Mouse (Mus musculus) kidney, postnatal 4 days (tissue): Measurements from ENCODE around the gene Trim66.

Experiments used
- DNase-seq, 2 experiments: peaks; one replicate each; pipeline ENCODE4 v3.0.0; 2021; ENCODE audit warnings: mixed read lengths in 2 of 2

The Trim66 gene

DNA sequence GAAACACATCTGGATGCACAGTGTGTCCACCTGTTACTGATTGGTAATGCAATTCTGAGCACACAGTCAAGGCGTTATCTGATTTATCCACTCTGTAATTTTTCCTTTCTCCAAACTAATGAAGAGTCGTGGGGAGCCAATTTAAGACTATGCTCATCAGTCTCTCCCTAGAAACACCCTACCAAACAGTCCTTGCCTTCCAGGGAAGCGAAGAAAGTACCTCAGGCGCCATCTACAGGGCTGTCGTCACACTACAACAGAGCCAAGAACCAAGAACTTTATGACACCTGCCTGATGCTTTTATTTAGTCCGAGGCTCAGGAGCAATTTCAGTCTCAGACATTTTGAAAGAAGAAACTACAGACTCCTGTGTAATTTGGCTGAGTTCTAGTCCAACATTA lies 62.9 kb downstream of the Trim66 start:
- DNase-seq: peak; percentile 65

DNA sequence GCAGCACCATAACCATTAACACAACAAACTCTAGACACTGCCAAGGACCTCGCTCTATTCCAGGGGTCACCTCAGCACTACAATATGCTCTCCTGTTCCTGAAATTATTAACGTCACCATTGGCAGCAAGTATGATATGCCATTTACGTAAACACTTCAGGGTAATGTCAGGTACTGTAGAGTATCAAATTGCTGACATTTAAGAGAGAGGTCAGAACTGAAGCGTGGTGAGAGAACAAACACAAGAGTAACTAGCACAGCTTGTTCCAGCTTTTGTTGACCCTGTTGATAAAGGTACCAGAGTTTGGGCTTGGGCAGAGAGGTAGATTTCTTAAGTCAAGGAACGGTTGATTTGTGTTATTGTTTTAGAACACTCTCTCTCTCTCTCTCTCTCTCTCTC lies 65.2 kb downstream of the Trim66 start:
- DNase-seq: no peak

DNA sequence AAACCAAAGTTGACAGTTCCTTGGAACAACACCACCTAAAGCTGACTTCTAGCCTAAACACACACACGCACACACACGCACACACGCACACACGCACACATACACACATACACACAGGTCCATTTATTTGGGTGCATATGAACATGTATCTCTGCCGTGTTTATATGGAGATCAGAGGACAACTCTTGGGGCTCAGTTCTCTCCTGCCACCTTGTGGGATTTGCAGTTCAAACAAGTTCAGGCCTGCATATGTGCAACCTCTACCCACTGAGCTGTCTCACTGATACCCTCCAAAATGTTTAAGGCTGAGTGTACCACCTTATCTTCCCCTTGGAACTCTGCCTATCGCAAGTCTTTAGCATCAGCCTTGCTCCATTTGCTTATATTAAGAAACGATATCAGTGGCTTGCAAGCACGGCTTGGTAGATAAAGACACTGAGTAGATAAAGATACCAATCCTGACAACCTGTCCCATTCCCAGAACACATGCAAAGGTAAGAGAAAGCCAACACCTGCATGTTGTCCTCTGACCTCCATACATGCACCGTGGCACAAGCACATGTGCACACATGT lies 67.2 kb downstream of the Trim66 start:
- no peak for DNase-seq

DNA sequence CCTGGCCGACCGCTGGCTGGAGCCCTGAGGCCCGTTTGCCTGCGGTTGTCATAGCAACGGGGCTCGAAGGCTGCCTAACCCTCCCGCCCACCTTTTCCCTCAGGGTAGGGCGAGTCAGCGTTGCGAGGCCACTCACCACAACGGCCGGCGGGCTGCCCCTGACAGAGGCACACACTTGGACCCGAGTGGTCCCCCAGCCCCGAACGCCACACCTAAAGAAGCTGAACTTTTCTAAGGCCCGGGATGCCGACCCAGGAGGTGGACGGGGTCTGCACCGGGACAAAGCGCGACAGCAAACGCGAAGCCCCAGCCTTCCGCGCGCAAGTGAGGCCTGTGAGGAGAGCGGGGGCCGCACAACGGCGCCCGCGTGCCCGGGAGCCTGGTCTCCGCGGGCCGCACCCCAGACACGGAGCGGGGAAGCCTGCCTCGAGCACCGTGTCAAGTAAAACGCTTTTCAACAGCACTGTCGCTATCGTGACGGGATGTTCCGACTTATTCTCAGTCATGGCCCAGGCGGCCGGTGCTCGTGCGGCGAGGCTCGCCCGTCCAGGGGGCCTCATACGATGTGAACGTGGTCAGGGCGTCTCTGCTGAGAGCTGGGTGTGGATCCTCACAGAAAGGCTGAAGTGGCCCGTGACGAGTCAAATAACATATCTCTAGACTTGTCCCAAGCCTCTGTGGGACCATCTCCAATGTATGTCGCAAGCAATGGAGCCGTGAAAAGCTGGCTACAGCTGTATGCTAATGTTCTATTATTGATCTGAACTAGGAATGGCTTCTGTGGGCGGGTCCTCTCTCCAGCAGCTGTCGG lies 68.9 kb downstream of the Trim66 start, which contains the start of gene Stk33:
Gene Stk33 (minus strand): TSS at position 301 of the 811 bp plus-strand sequence.
- DNase-seq: peak; percentile 57 to 69

DNA sequence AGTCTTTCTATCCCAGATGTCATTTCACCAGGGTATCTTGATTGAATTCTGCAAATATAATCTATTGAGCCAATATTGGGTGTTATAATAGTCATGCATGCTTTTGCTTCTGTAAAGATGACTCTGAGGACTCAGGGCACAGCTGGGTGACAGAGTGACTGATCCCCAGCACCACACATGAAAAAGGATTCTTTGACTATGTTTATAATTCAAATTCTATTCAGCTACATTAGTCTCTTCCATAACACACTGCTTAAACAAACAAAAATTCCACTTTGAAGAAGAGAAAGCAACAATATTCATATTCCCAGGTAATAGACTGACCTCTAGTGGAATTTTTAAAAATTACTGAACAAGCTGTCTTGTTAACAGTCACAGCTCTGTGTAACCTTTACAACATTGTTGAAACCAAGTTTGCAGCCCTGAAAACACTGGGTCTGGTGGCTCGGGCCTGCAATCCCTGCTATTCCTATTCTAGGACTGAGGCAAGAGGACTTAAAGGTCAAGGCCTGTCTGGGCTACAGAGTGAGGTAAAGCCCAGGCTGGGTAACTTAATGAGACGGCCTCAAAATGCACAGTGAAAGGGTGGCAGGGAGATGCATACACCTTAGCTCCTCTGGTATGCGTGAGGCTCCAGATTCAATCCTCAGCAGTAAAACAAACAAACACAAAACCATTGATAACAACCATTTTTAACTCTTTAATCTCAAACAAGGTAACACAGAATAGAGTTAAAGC lies 83.3 kb downstream of the Trim66 start:
- DNase-seq: no peak

DNA sequence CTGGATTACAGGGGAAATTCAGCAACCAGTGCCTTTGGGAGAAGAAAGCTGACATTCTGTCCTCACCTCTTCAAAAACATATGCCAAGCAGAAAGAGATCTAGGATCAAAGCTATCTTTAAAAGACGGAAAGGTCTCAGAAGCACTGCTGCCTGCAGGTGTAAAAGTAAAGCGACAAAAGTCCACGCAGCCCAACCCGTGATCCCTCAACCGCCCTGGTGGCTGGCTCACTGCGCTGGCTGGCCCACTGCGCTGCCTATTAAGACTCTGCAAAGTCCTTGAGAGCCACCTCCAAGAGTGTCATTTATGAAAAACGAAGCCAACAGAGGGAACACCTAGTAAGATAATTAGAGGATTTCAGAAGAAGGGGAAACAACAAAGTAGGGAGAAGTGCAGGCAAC lies 85.1 kb downstream of the Trim66 start:
- DNase-seq: no peak

DNA sequence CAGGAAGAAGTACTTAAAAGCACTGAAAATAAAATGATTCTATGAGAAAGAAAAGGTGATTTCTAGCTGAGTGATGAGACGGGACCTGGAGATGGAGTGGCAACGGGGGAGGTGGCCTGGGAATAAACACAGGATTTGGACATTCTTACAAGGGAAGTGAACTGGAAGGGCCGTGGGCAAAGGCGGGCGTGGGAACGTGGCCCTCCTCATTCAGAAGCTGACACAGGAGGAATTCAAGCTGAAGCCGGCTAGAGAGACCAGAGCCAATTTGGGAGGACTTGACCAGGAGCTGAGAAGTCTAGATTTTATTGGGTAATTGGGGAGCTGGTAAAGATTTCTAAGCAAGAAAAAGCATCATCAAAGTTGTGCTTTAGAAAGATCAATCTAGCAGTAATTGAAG lies 102.4 kb downstream of the Trim66 start:
- DNase-seq: no peak

DNA sequence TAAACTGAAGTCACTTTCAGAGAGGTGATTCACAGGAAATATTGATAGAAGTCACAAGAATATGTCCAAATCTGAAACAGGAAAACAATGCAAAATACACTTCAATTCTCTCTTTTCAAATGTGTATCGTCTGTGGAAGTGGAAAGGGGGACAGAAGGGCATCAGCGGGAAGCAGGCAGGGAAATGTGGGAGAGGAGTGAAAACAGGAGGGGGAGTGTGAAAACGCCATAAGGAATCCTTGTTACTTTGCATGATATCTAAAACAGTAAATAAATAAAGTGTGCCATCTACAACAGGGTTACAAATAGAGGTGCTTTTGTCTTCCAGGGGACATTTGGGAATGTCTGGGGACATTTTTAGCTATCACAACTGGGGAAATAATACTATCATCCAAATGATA lies 108.6 kb downstream of the Trim66 start:
- no peak for DNase-seq
